Mouse (Mus musculus): ENCODE measurements at regions not wholly inside any gene's neighbourhood (a gene's known extent, or its start where the extent isn't known, plus 50 kb on each side); places are given as distances from the start of the nearest gene placed in this dataset.

- no peak for DNase-seq (ENCODE audit: extremely low read depth, low read depth, low spot score)
- 77% methylated on average over 2 of the region's 2 CpGs for WGBS
- H3K79me2 ChIP-seq (ENCODE audit: control insufficient read depth, insufficient read depth, low read length), result no peaks in the 10 kb centered on the region
- H3K27me3 ChIP-seq (ENCODE audit: control insufficient read depth, insufficient read depth, low read length), result no peaks in the 10 kb centered on the region
- H3K4me1 ChIP-seq (ENCODE audit: control insufficient read depth, insufficient read depth, low read length), result no peaks in the 10 kb centered on the region; the same call in 1 of the 2 replicates
- H3K4me3 ChIP-seq (ENCODE audit: insufficient read depth, low read depth, low read length), result no peak overlapping the region
- no peak overlapping the region for H3K27ac ChIP-seq (replicated peaks; ENCODE audit: insufficient read depth, low read depth, low read length)
- no peak overlapping the region for H3K9ac ChIP-seq (ENCODE audit: low read depth, low read length)
- no peaks in the 10 kb centered on the region for H3K36me3 ChIP-seq (ENCODE audit: control insufficient read depth, insufficient read depth, low read length)
- no peak for TF ChIP-seq POLR2A (IDR thresholded peaks at IDR 0.05; ENCODE audit: extremely low read depth, insufficient read depth, low read length)
- TF ChIP-seq CTCF (IDR thresholded peaks at IDR 0.05; ENCODE audit: low read depth, low read length), result no peak
Measured at GRCm38 (mm10) chr17:80884886-80885285, 59.5 kb upstream of the Tmem178 start.

- Histone ChIP-seq H3K79me2 (ENCODE audit: control insufficient read depth, insufficient read depth, low read length) (no peaks in the 10 kb centered on the region), H3K4me1 (ENCODE audit: control insufficient read depth, insufficient read depth, low read length) (no peaks in the 10 kb centered on the region; the same call in 1 of the 2 replicates), H3K27me3 (ENCODE audit: control insufficient read depth, insufficient read depth, low read length) (no peaks in the 10 kb centered on the region; the same call in 1 of the 2 replicates), H3K9ac (ENCODE audit: low read depth, low read length) (no peak overlapping the region), H3K36me3 (ENCODE audit: control insufficient read depth, insufficient read depth, low read length) (no peaks in the 10 kb centered on the region), H3K27ac (replicated peaks; ENCODE audit: insufficient read depth, low read depth, low read length) (no peak overlapping the region), H3K4me3 (ENCODE audit: insufficient read depth, low read depth, low read length) (no peak overlapping the region)
- no peak for DNase-seq (ENCODE audit: extremely low read depth, low read depth, low spot score)
- WGBS, result 91% methylated on average over 3 of the region's 3 CpGs
- TF ChIP-seq POLR2A (IDR thresholded peaks at IDR 0.05; ENCODE audit: extremely low read depth, insufficient read depth, low read length) (no peak), CTCF (IDR thresholded peaks at IDR 0.05; ENCODE audit: low read depth, low read length) (no peak)
Measured at GRCm38 (mm10) chr17:80882476-80882875, 62.0 kb upstream of the Tmem178 start.

- H3K36me3 ChIP-seq (ENCODE audit: control insufficient read depth, insufficient read depth, low read length), result no peaks in the 10 kb centered on the region
- no peak for DNase-seq (ENCODE audit: extremely low read depth, low read depth, low spot score)
- no peak overlapping the region for H3K9ac ChIP-seq (ENCODE audit: low read depth, low read length)
- H3K4me1 ChIP-seq (ENCODE audit: control insufficient read depth, insufficient read depth, low read length), result no peaks in the 10 kb centered on the region
- no peak overlapping the region for H3K27ac ChIP-seq (replicated peaks; ENCODE audit: insufficient read depth, low read depth, low read length)
- no peak overlapping the region for H3K4me3 ChIP-seq (ENCODE audit: insufficient read depth, low read depth, low read length)
- no peaks in the 10 kb centered on the region; the same call in 1 of the 2 replicates for H3K27me3 ChIP-seq (ENCODE audit: control insufficient read depth, insufficient read depth, low read length)
- no peaks in the 10 kb centered on the region for H3K79me2 ChIP-seq (ENCODE audit: control insufficient read depth, insufficient read depth, low read length)
- TF ChIP-seq CTCF (IDR thresholded peaks at IDR 0.05; ENCODE audit: low read depth, low read length) (no peak), POLR2A (IDR thresholded peaks at IDR 0.05; ENCODE audit: extremely low read depth, insufficient read depth, low read length) (no peak)
- 81% methylated on average over 4 of the region's 4 CpGs for WGBS
Measured at GRCm38 (mm10) chr17:80880325-80880724, 64.1 kb upstream of the Tmem178 start.

GRCm38 (mm10) chr17:80875352-80876044 is 68.9 kb upstream of the Tmem178 start:
- no peak overlapping the region for H3K9ac ChIP-seq (ENCODE audit: low read depth, low read length)
- no peak overlapping the region for H3K4me3 ChIP-seq (ENCODE audit: insufficient read depth, low read depth, low read length)
- H3K36me3 ChIP-seq (ENCODE audit: control insufficient read depth, insufficient read depth, low read length), result no peaks in the 10 kb centered on the region
- WGBS, result 55% methylated on average over 7 of the region's 7 CpGs
- no peaks in the 10 kb centered on the region; the same call in 1 of the 2 replicates for H3K27me3 ChIP-seq (ENCODE audit: control insufficient read depth, insufficient read depth, low read length)
- TF ChIP-seq CTCF (IDR thresholded peaks at IDR 0.05; ENCODE audit: low read depth, low read length) (peak; percentile 53), POLR2A (IDR thresholded peaks at IDR 0.05; ENCODE audit: extremely low read depth, insufficient read depth, low read length) (no peak)
- peak; percentile 22 for DNase-seq (ENCODE audit: extremely low read depth, low read depth, low spot score)
- H3K27ac ChIP-seq (replicated peaks; ENCODE audit: insufficient read depth, low read depth, low read length), result no peak overlapping the region
- no peaks in the 10 kb centered on the region for H3K79me2 ChIP-seq (ENCODE audit: control insufficient read depth, insufficient read depth, low read length)
- H3K4me1 ChIP-seq (ENCODE audit: control insufficient read depth, insufficient read depth, low read length), result no peaks in the 10 kb centered on the region

- WGBS, result 89% methylated on average over 4 of the region's 4 CpGs
- Histone ChIP-seq H3K79me2 (ENCODE audit: control insufficient read depth, insufficient read depth, low read length) (no peaks in the 10 kb centered on the region), H3K27me3 (ENCODE audit: control insufficient read depth, insufficient read depth, low read length) (no peaks in the 10 kb centered on the region), H3K9ac (ENCODE audit: low read depth, low read length) (no peak overlapping the region), H3K4me3 (ENCODE audit: insufficient read depth, low read depth, low read length) (no peak overlapping the region), H3K36me3 (ENCODE audit: control insufficient read depth, insufficient read depth, low read length) (no peaks in the 10 kb centered on the region), H3K4me1 (ENCODE audit: control insufficient read depth, insufficient read depth, low read length) (no peaks in the 10 kb centered on the region), H3K27ac (replicated peaks; ENCODE audit: insufficient read depth, low read depth, low read length) (no peak overlapping the region)
- no peak for TF ChIP-seq POLR2A (IDR thresholded peaks at IDR 0.05; ENCODE audit: extremely low read depth, insufficient read depth, low read length)
- TF ChIP-seq CTCF (IDR thresholded peaks at IDR 0.05; ENCODE audit: low read depth, low read length), result no peak
- DNase-seq (ENCODE audit: extremely low read depth, low read depth, low spot score), result no peak
Measured at GRCm38 (mm10) chr17:80870965-80871364, 73.5 kb upstream of the Tmem178 start.

GRCm38 (mm10) chr17:80862338-80862737 is 82.1 kb upstream of the Tmem178 start:
- WGBS, result 90% methylated on average over 8 of the region's 8 CpGs
- Histone ChIP-seq H3K4me3 (ENCODE audit: insufficient read depth, low read depth, low read length) (no peak overlapping the region), H3K79me2 (ENCODE audit: control insufficient read depth, insufficient read depth, low read length) (no peaks in the 10 kb centered on the region), H3K4me1 (ENCODE audit: control insufficient read depth, insufficient read depth, low read length) (no peaks in the 10 kb centered on the region), H3K27me3 (ENCODE audit: control insufficient read depth, insufficient read depth, low read length) (no peaks in the 10 kb centered on the region), H3K27ac (replicated peaks; ENCODE audit: insufficient read depth, low read depth, low read length) (no peak overlapping the region), H3K36me3 (ENCODE audit: control insufficient read depth, insufficient read depth, low read length) (no peaks in the 10 kb centered on the region), H3K9ac (ENCODE audit: low read depth, low read length) (no peak overlapping the region)
- TF ChIP-seq POLR2A (IDR thresholded peaks at IDR 0.05; ENCODE audit: extremely low read depth, insufficient read depth, low read length) (no peak), CTCF (IDR thresholded peaks at IDR 0.05; ENCODE audit: low read depth, low read length) (no peak)
- DNase-seq (ENCODE audit: extremely low read depth, low read depth, low spot score), result no peak

Measured in liver, adult 2 months (tissue).